Mouse (Mus musculus): Measurements from ENCODE around the gene E2f3.

E2f3 gene

GRCm38 (mm10) chr13:29985855-29986755 lies at the start of gene E2f3:
E2f3 (minus strand) TSS chr13:29986063.
- H3K4me1 ChIP-seq (replicated peaks; ENCODE audit: low read depth, low read length) = peaks cover 33% of the 10 kb centered on the region
- TF ChIP-seq CTCF (conservative IDR thresholded peaks at IDR 0.05; ENCODE audit: low read length) (no peak), NANOG (IDR thresholded peaks at IDR 0.05; ENCODE audit: borderline replicate concordance, low read length) (no peak), POU5F1 (IDR thresholded peaks at IDR 0.05; ENCODE audit: borderline replicate concordance, low read length) (no peak)
- no peaks in the 10 kb centered on the region for H3K9me3 ChIP-seq (ENCODE audit: low read length)
- peak within 1 kb of the TSS; percentile 97 for H3K4me3 ChIP-seq (replicated peaks; ENCODE audit: low read length)
- H3K36me3 ChIP-seq (ENCODE audit: insufficient read depth, low read length) = peaks cover 14% of the 10 kb centered on the region
- H3K27me3 ChIP-seq (ENCODE audit: insufficient read depth, low read length) = peaks cover 13% of the 10 kb centered on the region

GRCm38 (mm10) chr13:30034540-30034939 lies 48.7 kb upstream of the E2f3 start:
- H3K4me3 ChIP-seq (replicated peaks; ENCODE audit: low read length) = no peak overlapping the region
- H3K4me1 ChIP-seq (replicated peaks; ENCODE audit: low read depth, low read length) = peaks cover 4% of the 10 kb centered on the region; the same call in 1 of the 2 replicates
- H3K36me3 ChIP-seq (ENCODE audit: insufficient read depth, low read length) = no peaks in the 10 kb centered on the region
- peaks cover 8% of the 10 kb centered on the region for H3K27me3 ChIP-seq (ENCODE audit: insufficient read depth, low read length)
- TF ChIP-seq NANOG (IDR thresholded peaks at IDR 0.05; ENCODE audit: borderline replicate concordance, low read length) = no peak
- TF ChIP-seq CTCF (conservative IDR thresholded peaks at IDR 0.05; ENCODE audit: low read length) = no peak
- TF ChIP-seq POU5F1 (IDR thresholded peaks at IDR 0.05; ENCODE audit: borderline replicate concordance, low read length) = no peak
- H3K9me3 ChIP-seq (ENCODE audit: low read length) = no peaks in the 10 kb centered on the region

- peaks cover 4% of the 10 kb centered on the region for H3K9me3 ChIP-seq (ENCODE audit: low read length)
- H3K4me1 ChIP-seq (replicated peaks; ENCODE audit: low read depth, low read length) = peaks cover 6% of the 10 kb centered on the region; the same call in 1 of the 2 replicates
- H3K27me3 ChIP-seq (ENCODE audit: insufficient read depth, low read length) = no peaks in the 10 kb centered on the region; the same call in 1 of the 2 replicates
- no peak overlapping the region for H3K4me3 ChIP-seq (replicated peaks; ENCODE audit: low read length)
- no peaks in the 10 kb centered on the region for H3K36me3 ChIP-seq (ENCODE audit: insufficient read depth, low read length)
- TF ChIP-seq CTCF (conservative IDR thresholded peaks at IDR 0.05; ENCODE audit: low read length) = no peak
- TF ChIP-seq POU5F1 (IDR thresholded peaks at IDR 0.05; ENCODE audit: borderline replicate concordance, low read length) = no peak
- no peak for TF ChIP-seq NANOG (IDR thresholded peaks at IDR 0.05; ENCODE audit: borderline replicate concordance, low read length)
Measured at GRCm38 (mm10) chr13:30031684-30032335, 45.9 kb upstream of the E2f3 start.

GRCm38 (mm10) chr13:30027841-30028240 lies 42.0 kb upstream of the E2f3 start:
- Histone ChIP-seq H3K36me3 (ENCODE audit: insufficient read depth, low read length) (no peaks in the 10 kb centered on the region), H3K27me3 (ENCODE audit: insufficient read depth, low read length) (no peaks in the 10 kb centered on the region; the same call in 1 of the 2 replicates), H3K4me3 (replicated peaks; ENCODE audit: low read length) (no peak overlapping the region), H3K9me3 (ENCODE audit: low read length) (peaks cover 7% of the 10 kb centered on the region), H3K4me1 (replicated peaks; ENCODE audit: low read depth, low read length) (0 out of 2 replicates have a peak, but pooled peaks cover 8% of the 10 kb centered on the region)
- TF ChIP-seq POU5F1 (IDR thresholded peaks at IDR 0.05; ENCODE audit: borderline replicate concordance, low read length) = no peak
- TF ChIP-seq NANOG (IDR thresholded peaks at IDR 0.05; ENCODE audit: borderline replicate concordance, low read length) = no peak
- TF ChIP-seq CTCF (conservative IDR thresholded peaks at IDR 0.05; ENCODE audit: low read length) = no peak

GRCm38 (mm10) chr13:30022487-30022886 lies 36.6 kb upstream of the E2f3 start:
- no peak overlapping the region for H3K4me3 ChIP-seq (replicated peaks; ENCODE audit: low read length)
- H3K27me3 ChIP-seq (ENCODE audit: insufficient read depth, low read length) = no peaks in the 10 kb centered on the region; the same call in 1 of the 2 replicates
- H3K9me3 ChIP-seq (ENCODE audit: low read length) = peaks cover 11% of the 10 kb centered on the region
- H3K4me1 ChIP-seq (replicated peaks; ENCODE audit: low read depth, low read length) = 0 out of 2 replicates have a peak, but pooled peaks cover 8% of the 10 kb centered on the region
- TF ChIP-seq POU5F1 (IDR thresholded peaks at IDR 0.05; ENCODE audit: borderline replicate concordance, low read length) (no peak), NANOG (IDR thresholded peaks at IDR 0.05; ENCODE audit: borderline replicate concordance, low read length) (no peak), CTCF (conservative IDR thresholded peaks at IDR 0.05; ENCODE audit: low read length) (no peak)
- no peaks in the 10 kb centered on the region for H3K36me3 ChIP-seq (ENCODE audit: insufficient read depth, low read length)

- peaks cover 5% of the 10 kb centered on the region; the same call in 1 of the 2 replicates for H3K9me3 ChIP-seq (ENCODE audit: low read length)
- H3K4me3 ChIP-seq (replicated peaks; ENCODE audit: low read length) = no peak overlapping the region
- no peaks in the 10 kb centered on the region for H3K36me3 ChIP-seq (ENCODE audit: insufficient read depth, low read length)
- TF ChIP-seq NANOG (IDR thresholded peaks at IDR 0.05; ENCODE audit: borderline replicate concordance, low read length) (no peak), POU5F1 (IDR thresholded peaks at IDR 0.05; ENCODE audit: borderline replicate concordance, low read length) (no peak), CTCF (conservative IDR thresholded peaks at IDR 0.05; ENCODE audit: low read length) (no peak)
- H3K4me1 ChIP-seq (replicated peaks; ENCODE audit: low read depth, low read length) = no peaks in the 10 kb centered on the region
- H3K27me3 ChIP-seq (ENCODE audit: insufficient read depth, low read length) = peaks cover 3% of the 10 kb centered on the region; the same call in 1 of the 2 replicates
Measured at GRCm38 (mm10) chr13:30018573-30018972, 32.7 kb upstream of the E2f3 start.

GRCm38 (mm10) chr13:30017611-30018010 lies 31.7 kb upstream of the E2f3 start:
- TF ChIP-seq POU5F1 (IDR thresholded peaks at IDR 0.05; ENCODE audit: borderline replicate concordance, low read length) (no peak), NANOG (IDR thresholded peaks at IDR 0.05; ENCODE audit: borderline replicate concordance, low read length) (no peak)
- H3K4me3 ChIP-seq (replicated peaks; ENCODE audit: low read length) = no peak overlapping the region
- no peaks in the 10 kb centered on the region for H3K36me3 ChIP-seq (ENCODE audit: insufficient read depth, low read length)
- H3K9me3 ChIP-seq (ENCODE audit: low read length) = peaks cover 5% of the 10 kb centered on the region; the same call in 1 of the 2 replicates
- peaks cover 3% of the 10 kb centered on the region for H3K27me3 ChIP-seq (ENCODE audit: insufficient read depth, low read length)
- H3K4me1 ChIP-seq (replicated peaks; ENCODE audit: low read depth, low read length) = no peaks in the 10 kb centered on the region

- no peaks in the 10 kb centered on the region for H3K4me1 ChIP-seq (replicated peaks; ENCODE audit: low read depth, low read length)
- no peak overlapping the region for H3K4me3 ChIP-seq (replicated peaks; ENCODE audit: low read length)
- no peaks in the 10 kb centered on the region for H3K9me3 ChIP-seq (ENCODE audit: low read length)
Measured at GRCm38 (mm10) chr13:30014576-30014975, 28.7 kb upstream of the E2f3 start.

More at GRCm38 (mm10) chr13:30014576-30014975, 28.7 kb upstream of the E2f3 start:
- Histone ChIP-seq H3K36me3 (ENCODE audit: insufficient read depth, low read length) (no peaks in the 10 kb centered on the region), H3K27me3 (ENCODE audit: insufficient read depth, low read length) (peaks cover 7% of the 10 kb centered on the region)
- no peak for TF ChIP-seq CTCF (conservative IDR thresholded peaks at IDR 0.05; ENCODE audit: low read length)
- no peak for TF ChIP-seq POU5F1 (IDR thresholded peaks at IDR 0.05; ENCODE audit: borderline replicate concordance, low read length)
- no peak for TF ChIP-seq NANOG (IDR thresholded peaks at IDR 0.05; ENCODE audit: borderline replicate concordance, low read length)
